Mouse (Mus musculus) cerebellum, adult 2 months (tissue): ENCODE measurements around the gene Mtcl1. TPM values are rescaled to one million over a fixed set of nuclear protein-coding genes. Genes with fewer than 3 reads are reported as not detected.

Experiments used
- DNase-seq, 2 experiments: peaks; one replicate each; pipeline ENCODE4 v3.0.0; 2021
- H3K27ac ChIP-seq: fragments of 200-500 bp; 2 replicates; pipeline ENCODE4 v1.5.1; 2012; ENCODE audit warnings: low read length, control low read depth, inconsistent platforms; ENCODE audit not compliant: insufficient read depth
- H3K27me3 ChIP-seq: fragments of 200-500 bp; 2 replicates; pipeline ENCODE4 v1.6.1; 2012; ENCODE audit warnings: inconsistent platforms, mild to moderate bottlenecking, low read length, moderate library complexity; ENCODE audit not compliant: control insufficient read depth, insufficient read depth
- H3K4me1 ChIP-seq: fragments of 200-500 bp; 2 replicates; pipeline ENCODE4 v1.6.1; 2011; ENCODE audit warnings: low read length; ENCODE audit not compliant: control insufficient read depth, insufficient read depth
- H3K4me3 ChIP-seq: fragments of 200-500 bp; replicated peaks from 2 replicates; pipeline ENCODE3; 2011; ENCODE audit warnings: mild to moderate bottlenecking, low read depth, low read length, control low read depth; ENCODE audit not compliant: insufficient read depth
- CTCF ChIP-seq: fragments of 200-500 bp; IDR thresholded peaks from 2 replicates; pipeline ENCODE4 v1.5.1; 2011; ENCODE audit warnings: low read depth, mild to moderate bottlenecking, control low read depth, low read length, moderate library complexity, borderline replicate concordance; ENCODE audit not compliant: insufficient read depth
- POLR2A ChIP-seq: fragments of 200-500 bp; IDR thresholded peaks from 2 replicates; pipeline ENCODE4 v1.6.1; 2011; ENCODE audit warnings: low read length, control low read depth, borderline replicate concordance; ENCODE audit not compliant: insufficient read depth
- WGBS: fragments of 180-500 bp; shearing (Covaris S2); methylation state at CpG from one replicate; pipeline ENCODE4 v1.1.7; 2018; 5-methylcytosine and 5-hydroxymethylcytosine counted together
- polyA plus RNA-seq: library from polyadenylated mRNA; depleted of rRNA; stranded (reverse); fragments of >200 nt; gene quantifications from 2 replicates; pipeline ENCODE4 v1.2.3, GENCODE M21; 2012

The Mtcl1 gene
- polyA plus RNA-seq, 1 experiment: 106 TPM

- H3K4me1 ChIP-seq: peaks cover 39% of the 10 kb centered on the region
- no peak for DNase-seq
- WGBS: 74% methylated on average over 8 of the region's 8 CpGs
- no peak overlapping the region for H3K27ac ChIP-seq
- H3K4me3 ChIP-seq: no peak overlapping the region
- no peaks in the 10 kb centered on the region for H3K27me3 ChIP-seq
- TF ChIP-seq CTCF: no peak
- TF ChIP-seq POLR2A: no peak
Measured at GRCm38 (mm10) chr17:66419421-66419820, 30.1 kb downstream of the Mtcl1 start.

- Histone ChIP-seq H3K27me3 (no peaks in the 10 kb centered on the region), H3K27ac (no peak overlapping the region), H3K4me3 (no peak overlapping the region), H3K4me1 (peaks cover 46% of the 10 kb centered on the region)
- 55% methylated on average over 4 of the region's 4 CpGs for WGBS
- DNase-seq: no peak
- TF ChIP-seq POLR2A (no peak), CTCF (no peak)
Measured at GRCm38 (mm10) chr17:66417748-66418147, 31.8 kb downstream of the Mtcl1 start.

- WGBS: 18% methylated on average over 5 of the region's 5 CpGs
- no peak for TF ChIP-seq CTCF
- TF ChIP-seq POLR2A: no peak
Measured at GRCm38 (mm10) chr17:66417329-66417728, 32.2 kb downstream of the Mtcl1 start.

GRCm38 (mm10) chr17:66416841-66417313 is 32.7 kb downstream of the Mtcl1 start:
- TF ChIP-seq POLR2A (no peak), CTCF (0 out of 2 replicates have a peak, but pooled peaks have one; percentile 12)
- Histone ChIP-seq H3K27me3 (no peaks in the 10 kb centered on the region), H3K4me3 (no peak overlapping the region), H3K27ac (peak overlapping the region; percentile 47; the same call in 1 of the 2 replicates), H3K4me1 (peaks cover 49% of the 10 kb centered on the region)
- peak; percentile 57 to 65 for DNase-seq
- WGBS: 3% methylated on average over 14 of the region's 14 CpGs

More at GRCm38 (mm10) chr17:66417329-66417728, 32.2 kb downstream of the Mtcl1 start:
- H3K4me3 ChIP-seq: no peak overlapping the region
- no peaks in the 10 kb centered on the region for H3K27me3 ChIP-seq
- peak overlapping the region; percentile 19; the same call in 1 of the 2 replicates for H3K27ac ChIP-seq
- peaks cover 49% of the 10 kb centered on the region for H3K4me1 ChIP-seq
- DNase-seq: no peak

DNA sequence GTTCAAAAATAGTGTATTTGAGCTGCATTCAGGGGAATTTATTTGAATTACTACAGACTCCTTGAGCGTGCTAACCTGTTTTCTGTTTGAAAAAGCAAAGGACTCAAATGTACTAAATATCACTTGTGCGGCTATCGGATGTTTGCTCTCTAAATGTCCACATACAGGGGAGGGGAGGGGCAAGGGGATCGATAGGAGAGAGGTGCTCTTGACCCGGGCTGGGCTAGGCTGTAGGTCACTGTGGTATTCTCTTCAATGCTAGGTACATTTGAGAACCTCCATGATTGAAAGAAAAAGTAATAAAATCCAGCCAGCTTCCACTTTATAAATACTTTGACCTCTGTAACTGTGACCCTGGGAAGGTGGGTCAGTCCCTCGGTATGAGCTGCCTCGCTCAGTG is 33.1 kb downstream of the Mtcl1 start:
- H3K4me3 ChIP-seq: no peak overlapping the region
- H3K27ac ChIP-seq: 0 out of 2 replicates have a peak overlapping the region, but pooled peaks have one; percentile 47
- DNase-seq: no peak
- H3K27me3 ChIP-seq: no peaks in the 10 kb centered on the region
- WGBS: 47% methylated on average over 7 of the region's 7 CpGs
- H3K4me1 ChIP-seq: peaks cover 47% of the 10 kb centered on the region
- no peak for TF ChIP-seq CTCF
- TF ChIP-seq POLR2A: no peak

DNA sequence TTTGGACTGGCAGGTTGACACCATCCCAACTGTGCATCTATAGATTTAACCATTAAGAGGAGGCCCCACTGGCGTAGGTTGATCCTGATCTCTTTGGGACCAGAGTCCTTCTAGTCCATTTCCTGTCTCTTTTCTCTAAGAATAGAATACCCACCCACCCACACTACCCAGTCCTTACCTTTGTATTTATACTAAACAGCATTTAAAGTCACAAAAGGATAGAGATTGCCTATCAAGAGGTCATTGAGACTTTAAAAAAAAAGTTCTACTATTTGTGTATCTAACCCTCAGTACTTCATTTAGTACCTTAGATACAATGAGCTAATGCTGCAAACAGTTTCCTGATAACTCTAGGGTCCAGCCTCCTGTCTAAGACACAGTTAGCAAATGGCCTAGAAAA is 35.2 kb downstream of the Mtcl1 start:
- WGBS: 85% methylated on average over 1 of the region's 1 CpGs
- DNase-seq: no peak
- H3K4me1 ChIP-seq: peaks cover 53% of the 10 kb centered on the region
- H3K27ac ChIP-seq: no peak overlapping the region
- no peak overlapping the region for H3K4me3 ChIP-seq
- TF ChIP-seq CTCF (no peak), POLR2A (no peak)
- no peaks in the 10 kb centered on the region for H3K27me3 ChIP-seq

- Histone ChIP-seq H3K4me3 (no peak overlapping the region), H3K27ac (peak overlapping the region; percentile 9; the same call in 1 of the 2 replicates), H3K4me1 (peaks cover 60% of the 10 kb centered on the region), H3K27me3 (no peaks in the 10 kb centered on the region)
- TF ChIP-seq CTCF: no peak
- TF ChIP-seq POLR2A: no peak
- 48% methylated on average over 12 of the region's 12 CpGs for whole genome bisulfite sequencing
- DNase-seq: peak in 1 of 2 experiments; percentile 37
Measured at GRCm38 (mm10) chr17:66412155-66412970, 37.2 kb downstream of the Mtcl1 start.
